Mouse (Mus musculus) Patski (cell line): ENCODE data around the gene Wwox. TPM values are rescaled to one million over a fixed set of nuclear protein-coding genes. Genes with fewer than 3 reads are reported as not detected.

Experiments
- ATAC-seq: fragments of 100-300 bp; one replicate; pipeline ENCODE4 v1.8.0; 2021
- CTCF ChIA-PET: fragments of 350-600 bp; sonication (Branson Sonifier 250); formaldehyde crosslinking; loops from one replicate; lab custom pipeline; 2022; ENCODE audit warnings: inconsistent platforms; lab: Charles Lee
- POLR2A ChIA-PET: fragments of 350-600 bp; sonication (Branson Sonifier 250); formaldehyde crosslinking; loops from one replicate; lab custom pipeline; 2022; ENCODE audit warnings: antibody characterized with exemption, inconsistent platforms; lab: Charles Lee
- DNase-seq: peaks from one replicate; pipeline ENCODE4 v3.0.0-alpha.2; 2011; ENCODE audit warnings: low read depth, low spot score
- H3K27me3 ChIP-seq: fragments of 371-371 bp; one replicate; pipeline ENCODE4 v1.5.1; 2021
- CTCF ChIP-seq: fragments of 100-300 bp; IDR thresholded peaks from one replicate; pipeline ENCODE4 v1.5.1; 2021
- in situ Hi-C: fragments of 300-500 bp; cut with MboI; formaldehyde crosslinking; loops from 3 replicates; pipeline ENCODE4 v1.11.1; 2018; ENCODE audit warnings: low pct_unique_long_range_greater_than_20kb, mixed read lengths
- polyA plus RNA-seq: library from polyadenylated mRNA; unstranded; gene quantifications from one replicate; pipeline ENCODE4 v1.2.3, GENCODE M21; 2021

The Wwox gene
- polyA plus RNA-seq, 1 experiment from 2014 or later = 21.9 TPM

DNA sequence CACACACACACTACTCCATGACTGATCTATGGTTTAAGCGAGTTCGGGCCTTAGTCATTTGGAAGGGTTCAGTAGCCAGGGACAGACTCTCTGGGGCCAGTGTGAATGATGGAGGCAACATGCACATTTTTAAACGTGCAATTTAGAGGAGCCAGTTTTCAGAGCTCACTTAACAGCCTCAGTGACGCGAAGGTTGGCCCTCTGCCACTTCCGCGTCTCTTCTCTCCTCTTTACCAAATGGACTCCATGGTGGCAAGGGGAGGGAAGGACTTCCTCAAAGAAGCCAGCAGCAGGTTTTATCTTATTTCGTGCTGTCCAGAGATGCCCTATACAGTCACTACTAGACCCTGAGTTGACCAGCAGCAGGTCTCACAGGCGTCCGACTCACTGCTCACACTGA, 547.5 kb downstream of the Wwox start:
- POLR2A ChIA-PET = no interaction called here
- in situ Hi-C loops = no loop called here
- TF ChIP-seq CTCF = no peak
- ATAC-seq (no peak), DNase-seq (no peak)
- CTCF ChIA-PET = no interaction called here
- no peaks in the 10 kb centered on the region for H3K27me3 ChIP-seq

DNA sequence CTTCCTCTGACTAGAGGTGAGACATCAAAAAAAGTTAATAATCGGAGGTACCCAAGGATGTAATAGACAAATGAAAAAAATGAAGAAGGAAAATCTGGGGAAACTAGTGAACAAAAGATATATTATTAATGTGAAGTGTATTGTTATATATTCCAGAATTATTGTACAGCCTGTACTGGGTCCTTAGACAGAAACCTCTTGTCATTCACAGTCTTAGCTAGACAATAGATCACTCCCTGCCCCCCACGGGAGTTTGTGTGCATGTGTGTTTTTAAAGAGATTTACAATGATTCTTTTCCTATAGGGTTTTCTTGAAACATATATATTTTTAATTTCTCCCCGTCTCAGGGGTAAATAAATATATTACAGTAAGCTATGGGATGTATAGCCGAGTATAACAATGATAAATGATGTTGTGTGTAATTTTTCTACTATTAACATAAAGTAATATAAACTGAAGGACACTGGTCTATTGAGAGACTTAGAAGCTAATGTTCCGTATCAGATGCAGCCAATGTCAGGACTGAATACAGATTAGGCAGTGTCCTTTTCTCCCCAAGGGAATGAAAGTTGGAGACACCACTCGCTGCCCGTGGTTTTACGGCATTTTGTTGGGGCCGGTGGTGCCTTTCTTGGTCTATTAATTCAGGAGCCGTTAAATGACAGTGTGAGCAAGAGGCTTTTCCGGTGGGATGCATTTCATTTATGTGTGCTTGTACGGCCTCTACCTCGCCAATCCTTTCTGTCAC, 551.6 kb downstream of the Wwox start:
- DNase-seq = no peak
- in situ Hi-C loops = no loop called here
- no peaks in the 10 kb centered on the region for H3K27me3 ChIP-seq
- no peak for TF ChIP-seq CTCF
- ChIA-PET POLR2A (interaction anchor here (0.7 kb wide), 1 partner anchor 128 kb away, joined by 3 read pairs; no protein-coding TSS in a partner anchor), CTCF (interaction anchor here (1.0 to 1.3 kb wide), 2 partner anchors 15 to 52 kb away, joined by 3 read pairs; no protein-coding TSS in a partner anchor)
- ATAC-seq = no peak

DNA sequence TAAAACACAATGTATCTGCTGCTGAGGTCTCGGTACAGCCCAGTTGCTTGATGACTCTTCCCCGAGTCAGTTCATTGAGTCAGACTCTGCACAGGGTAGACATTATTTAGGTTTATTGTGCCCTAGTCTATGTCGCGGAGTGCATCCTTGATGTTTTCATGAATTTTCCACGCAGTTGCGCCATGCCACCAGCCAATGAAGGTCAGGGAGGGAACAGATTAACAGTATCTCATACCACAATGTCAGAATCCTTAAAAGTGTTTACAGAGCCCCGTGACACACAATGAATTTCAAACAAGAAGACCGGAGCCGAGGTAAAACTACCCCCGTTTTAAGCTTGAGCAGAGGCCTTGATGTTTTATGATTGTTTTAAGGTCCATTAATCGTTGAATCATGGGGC, 561.3 kb downstream of the Wwox start:
- POLR2A ChIA-PET = interaction anchor here (0.6 to 0.7 kb wide), 2 partner anchors 258 to 1434 kb away, joined by 3 read pairs; no protein-coding TSS in a partner anchor
- ATAC-seq = no peak
- no peaks in the 10 kb centered on the region for H3K27me3 ChIP-seq
- in situ Hi-C loops = no loop called here
- CTCF ChIA-PET = no interaction called here
- no peak for TF ChIP-seq CTCF
- no peak for DNase-seq

DNA sequence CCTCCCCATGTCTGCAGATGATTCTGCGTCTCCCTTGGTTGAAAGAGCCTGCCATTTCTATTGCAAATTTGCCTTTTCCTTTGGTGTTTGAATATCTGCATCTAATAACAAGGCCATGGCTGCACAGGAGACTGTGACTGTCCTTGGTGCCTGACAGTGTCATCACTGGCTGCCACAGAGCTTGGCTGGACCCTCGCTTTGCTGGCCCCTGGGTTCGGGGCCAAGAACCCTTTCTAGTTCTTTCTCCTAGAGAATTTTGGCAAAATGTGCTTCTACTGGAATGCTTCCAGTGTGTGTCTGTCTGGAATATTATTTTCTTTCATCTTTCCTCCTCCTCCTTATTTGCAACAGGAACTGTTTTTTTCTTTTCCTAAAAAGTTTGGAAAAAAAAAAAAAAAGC, 565.6 kb downstream of the Wwox start:
- no peak for TF ChIP-seq CTCF
- H3K27me3 ChIP-seq = no peaks in the 10 kb centered on the region
- in situ Hi-C loops = no loop called here
- no peak for ATAC-seq
- DNase-seq = no peak
- CTCF ChIA-PET = interaction anchor here (0.7 to 1.4 kb wide), 2 partner anchors 14 to 211 kb away, joined by 3 read pairs; no protein-coding TSS in a partner anchor
- POLR2A ChIA-PET = no interaction called here

DNA sequence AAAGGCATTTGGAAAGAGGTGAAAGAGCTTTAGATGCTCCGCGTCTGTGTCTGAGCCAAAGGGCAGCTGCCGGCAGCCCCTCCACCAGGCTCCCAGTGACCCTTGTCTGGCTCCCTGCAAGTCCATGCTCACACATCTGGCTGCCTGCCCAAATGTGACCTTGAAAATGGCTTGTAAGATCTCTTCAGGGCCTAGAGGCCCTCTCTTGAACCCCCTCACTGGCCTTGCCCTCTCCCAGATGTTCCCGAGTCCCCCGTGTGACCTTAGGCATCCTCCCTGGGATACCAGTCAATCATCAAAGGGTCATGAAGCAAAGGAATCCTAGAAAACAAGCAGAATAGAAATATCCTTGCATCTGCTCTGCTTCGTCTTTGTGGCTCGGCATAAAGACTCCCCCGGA, 567.1 kb downstream of the Wwox start:
- no peak for ATAC-seq
- H3K27me3 ChIP-seq = no peaks in the 10 kb centered on the region
- ChIA-PET CTCF (interaction anchor here (1.2 to 1.4 kb wide), 2 partner anchors 13 to 15 kb away, joined by 3 to 5 read pairs; no protein-coding TSS in a partner anchor), POLR2A (interaction anchor here (0.6 to 0.7 kb wide), 2 partner anchors 12 to 95 kb away, joined by 3 to 4 read pairs; no protein-coding TSS in a partner anchor)
- DNase-seq = no peak
- in situ Hi-C loops = no loop called here
- no peak for TF ChIP-seq CTCF

DNA sequence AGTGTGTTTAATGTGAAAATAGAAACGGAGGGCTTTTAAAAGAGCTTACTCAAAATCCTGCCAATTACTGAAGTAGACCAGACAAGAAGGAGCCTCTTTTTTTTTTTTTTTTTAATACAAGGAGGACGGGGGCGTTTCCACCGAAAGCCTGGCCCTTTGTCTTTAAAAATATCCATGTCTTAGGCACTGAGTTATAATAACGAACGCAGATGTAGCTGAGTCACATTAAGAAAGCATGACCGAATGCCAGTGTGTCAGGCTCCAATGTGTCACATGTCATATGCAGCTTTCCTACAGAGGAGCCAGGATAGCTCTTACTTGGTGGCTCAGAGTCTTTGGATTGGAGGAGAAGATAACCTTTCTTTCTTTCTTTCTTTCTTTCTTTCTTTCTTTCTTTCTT, 567.8 kb downstream of the Wwox start:
- ChIA-PET CTCF (no interaction called here), POLR2A (interaction anchor here (0.6 to 0.7 kb wide), 2 partner anchors 12 to 95 kb away, joined by 3 to 4 read pairs; no protein-coding TSS in a partner anchor)
- DNase-seq = no peak
- no peak for TF ChIP-seq CTCF
- in situ Hi-C loops = no loop called here
- no peak for ATAC-seq
- no peaks in the 10 kb centered on the region for H3K27me3 ChIP-seq

DNA sequence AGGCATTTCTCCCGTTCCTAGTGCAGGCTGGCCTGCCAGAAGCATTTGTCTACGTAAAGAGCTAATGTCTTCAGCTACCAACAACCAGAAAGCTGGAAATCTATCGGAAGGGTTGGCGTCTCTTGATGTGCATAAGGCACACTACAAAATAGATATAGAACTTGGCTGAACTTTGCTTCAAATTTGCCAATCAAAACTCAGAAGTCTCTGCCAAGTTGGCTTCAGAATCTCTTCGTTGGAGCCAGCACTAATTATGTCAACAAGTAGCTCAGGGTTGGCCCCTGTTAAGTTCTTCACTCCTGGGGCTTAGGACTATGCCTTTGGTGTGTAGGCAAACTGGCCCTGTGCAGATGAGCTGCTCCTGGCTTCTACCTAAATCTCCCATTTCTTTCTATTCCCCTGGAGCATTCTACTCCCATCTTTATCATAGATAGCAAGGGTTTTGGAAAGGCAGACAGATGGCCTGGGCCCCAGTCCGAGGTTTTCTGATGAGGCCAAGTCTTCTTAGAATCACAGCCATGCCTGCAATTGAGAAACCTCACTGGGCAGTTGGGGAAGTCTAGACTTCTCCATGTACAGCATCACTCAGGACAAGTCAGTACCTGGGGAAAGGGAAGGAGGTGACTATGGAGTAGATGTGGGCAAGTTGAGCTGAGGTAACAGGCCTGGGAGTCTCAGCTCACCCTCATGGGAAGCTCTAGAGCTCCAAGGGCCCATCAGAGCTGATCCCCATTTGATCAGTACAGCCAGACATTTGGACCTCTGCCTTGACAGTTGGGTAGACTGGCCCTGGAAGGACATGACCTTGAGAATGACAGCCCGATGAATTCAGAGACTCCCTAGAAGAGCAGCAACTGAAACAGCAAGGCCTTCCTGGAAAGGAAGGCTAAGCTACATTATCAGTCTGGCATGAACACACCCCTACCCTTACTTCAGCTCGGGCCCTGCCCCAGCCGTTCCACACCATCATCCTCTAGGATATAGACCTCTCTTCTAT, 569.5 kb downstream of the Wwox start:
- DNase-seq = no peak
- CTCF ChIA-PET = interaction anchor here (0.9 to 1.8 kb wide), 3 partner anchors 10 to 18 kb away, joined by 3 to 4 read pairs (median 4); no protein-coding TSS in a partner anchor

DNA sequence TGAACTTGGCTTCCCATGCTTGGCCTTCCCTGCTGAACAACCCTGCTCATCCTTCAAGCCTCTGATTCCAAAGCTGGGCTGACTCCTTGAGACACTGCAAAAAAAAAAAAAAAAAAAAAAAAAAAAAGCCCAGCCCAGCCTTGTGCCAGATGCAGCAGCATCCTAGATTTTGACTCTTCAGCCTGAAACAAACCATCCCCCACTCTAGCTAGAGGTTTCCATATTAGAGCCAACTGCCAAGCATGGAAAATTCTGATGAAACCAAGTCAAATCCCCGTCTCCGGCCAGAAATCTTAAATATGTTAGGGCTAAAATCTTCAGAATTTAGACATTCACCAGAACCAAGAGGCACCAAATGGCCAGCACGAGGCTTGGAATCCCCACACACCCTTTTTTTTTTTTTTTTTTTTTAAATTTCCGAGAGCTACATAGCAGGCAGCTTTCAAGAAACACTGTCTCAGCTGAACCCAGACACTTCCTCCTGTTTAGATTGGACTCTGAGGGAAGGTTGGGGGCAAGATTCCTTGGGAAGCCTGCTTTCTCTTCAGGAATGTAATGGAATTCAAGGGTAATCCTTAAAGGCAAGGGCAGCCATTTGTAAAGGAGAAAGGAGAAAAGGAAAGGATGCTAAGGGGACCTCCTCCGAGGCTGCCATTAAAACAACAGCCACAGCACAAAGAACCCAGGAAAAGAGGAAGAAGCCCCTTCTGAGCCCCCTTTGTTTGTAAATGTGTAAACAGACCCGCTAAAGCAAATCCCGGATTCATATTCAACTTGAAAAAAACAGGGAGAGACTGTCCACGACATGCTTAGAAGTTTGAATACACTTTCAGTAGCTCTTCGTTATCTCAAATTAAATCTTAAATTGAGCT, 570.7 kb downstream of the Wwox start:
- DNase-seq (no peak), ATAC-seq (no peak)
- TF ChIP-seq CTCF = no peak
- in situ Hi-C loops = no loop called here
- H3K27me3 ChIP-seq = no peaks in the 10 kb centered on the region
- CTCF ChIA-PET = interaction anchor here (1.7 kb wide), 1 partner anchor 17 kb away, joined by 4 read pairs; no protein-coding TSS in a partner anchor
- POLR2A ChIA-PET = interaction anchor here (0.6 to 1.0 kb wide), 2 partner anchors 10 to 1452 kb away, joined by 3 to 6 read pairs; no protein-coding TSS in a partner anchor

More for the DNA sequence above, 569.5 kb downstream of the Wwox start:
- no peak for ATAC-seq
- no peaks in the 10 kb centered on the region for H3K27me3 ChIP-seq
- in situ Hi-C loops = no loop called here
- no peak for TF ChIP-seq CTCF
- POLR2A ChIA-PET = interaction anchor here (0.6 kb wide), 1 partner anchor 1453 kb away, joined by 3 read pairs; no protein-coding TSS in a partner anchor

DNA sequence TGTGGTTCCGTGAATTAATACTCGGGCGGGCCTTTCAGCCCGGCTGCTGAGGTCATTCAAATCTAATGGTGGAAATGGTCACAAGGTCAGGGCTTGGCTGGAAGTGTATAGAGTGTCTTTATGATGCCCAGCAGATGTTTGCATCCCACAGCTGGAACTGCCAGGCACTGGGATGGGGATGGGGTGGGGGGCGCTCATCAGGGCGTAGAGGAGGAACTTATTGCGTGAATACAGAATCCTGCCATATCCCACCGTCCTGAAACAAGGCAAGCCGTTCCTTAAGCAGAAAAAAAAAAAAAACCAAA, 571.3 kb downstream of the Wwox start:
- DNase-seq = no peak
- no peaks in the 10 kb centered on the region for H3K27me3 ChIP-seq
- no peak for ATAC-seq
- in situ Hi-C loops = no loop called here
- ChIA-PET POLR2A (interaction anchor here (1.0 kb wide), 1 partner anchor 9 kb away, joined by 6 read pairs; no protein-coding TSS in a partner anchor), CTCF (interaction anchor here (1.7 kb wide), 1 partner anchor 16 kb away, joined by 4 read pairs; no protein-coding TSS in a partner anchor)
- TF ChIP-seq CTCF = no peak
